Mouse (Mus musculus): ENCODE measurements around the gene Tasp1. TPM values are rescaled to one million over a fixed set of nuclear protein-coding genes. Genes with fewer than 3 reads are reported as not detected.
"Not testable (repeated sequence)": the region's sequence is repeated elsewhere in the genome, so short reads cannot be mapped to it uniquely, and the experiment has no call there.

The Tasp1 gene
- polyA plus RNA-seq, 1 experiment from 2014 or later = 13.9 TPM

GRCm38 (mm10) chr2:140042522-140043131 lies 24.0 kb downstream of the Tasp1 start:
- Histone ChIP-seq H3K4me2 (no peak overlapping the region), H3K27me3 (no peaks in the 10 kb centered on the region), H3K9me3 (replicated peaks) (no peaks in the 10 kb centered on the region), H3K4me3 (no peak overlapping the region), H3K9ac (no peak overlapping the region), H3K27ac (no peak overlapping the region), H3K4me1 (replicated peaks) (no peaks in the 10 kb centered on the region), H3K36me3 (peaks cover 12% of the 10 kb centered on the region; the same call in 1 of the 2 replicates)
- no peak for ATAC-seq (replicated peaks; ENCODE audit: insufficient number of reproducible peaks, insufficient read depth, low FRiP score, low read depth)
- 84% methylated on average over 2 of the region's 2 CpGs for WGBS

DNA sequence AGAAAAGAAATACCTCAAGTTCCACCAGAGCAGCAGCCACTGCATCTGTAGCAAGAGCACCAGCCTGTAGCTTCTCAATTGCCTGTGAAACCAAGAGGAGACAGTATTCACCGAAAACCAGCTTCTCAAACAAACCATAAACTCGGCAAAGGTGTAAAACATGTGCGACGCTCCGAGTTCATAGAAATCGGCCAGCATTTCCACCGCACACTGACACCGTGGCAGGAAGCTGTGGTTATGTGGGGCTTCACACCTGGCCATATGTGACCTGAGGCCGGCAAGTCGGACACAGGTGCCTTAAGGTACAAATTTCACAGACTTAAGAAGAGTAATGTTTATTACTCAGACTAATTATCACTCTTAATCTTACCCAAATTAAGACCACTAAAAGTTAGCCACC lies 24.5 kb downstream of the Tasp1 start:
- Histone ChIP-seq H3K9me3 (replicated peaks) (no peaks in the 10 kb centered on the region), H3K27me3 (no peaks in the 10 kb centered on the region)

GRCm38 (mm10) chr2:140037459-140037858 lies 29.1 kb downstream of the Tasp1 start:
- H3K4me3 ChIP-seq = no peak overlapping the region
- H3K9me3 ChIP-seq (replicated peaks) = no peaks in the 10 kb centered on the region
- no peaks in the 10 kb centered on the region for H3K27me3 ChIP-seq
- H3K27ac ChIP-seq = no peak overlapping the region
- no peak overlapping the region for H3K4me2 ChIP-seq
- H3K9ac ChIP-seq = no peak overlapping the region
- WGBS = 74% methylated on average over 2 of the region's 2 CpGs
- no peaks in the 10 kb centered on the region for H3K4me1 ChIP-seq (replicated peaks)
- H3K36me3 ChIP-seq = no peaks in the 10 kb centered on the region
- no peak for ATAC-seq (replicated peaks; ENCODE audit: insufficient number of reproducible peaks, insufficient read depth, low FRiP score, low read depth)

More for the DNA sequence above, 24.5 kb downstream of the Tasp1 start:
- WGBS = 92% methylated on average over 10 of the region's 10 CpGs
- Histone ChIP-seq H3K27ac (no peak overlapping the region), H3K4me1 (replicated peaks) (no peaks in the 10 kb centered on the region), H3K4me3 (no peak overlapping the region), H3K4me2 (no peak overlapping the region), H3K36me3 (peaks cover 6% of the 10 kb centered on the region; the same call in 1 of the 2 replicates), H3K9ac (no peak overlapping the region)
- no peak for ATAC-seq (replicated peaks; ENCODE audit: insufficient number of reproducible peaks, insufficient read depth, low FRiP score, low read depth)

DNA sequence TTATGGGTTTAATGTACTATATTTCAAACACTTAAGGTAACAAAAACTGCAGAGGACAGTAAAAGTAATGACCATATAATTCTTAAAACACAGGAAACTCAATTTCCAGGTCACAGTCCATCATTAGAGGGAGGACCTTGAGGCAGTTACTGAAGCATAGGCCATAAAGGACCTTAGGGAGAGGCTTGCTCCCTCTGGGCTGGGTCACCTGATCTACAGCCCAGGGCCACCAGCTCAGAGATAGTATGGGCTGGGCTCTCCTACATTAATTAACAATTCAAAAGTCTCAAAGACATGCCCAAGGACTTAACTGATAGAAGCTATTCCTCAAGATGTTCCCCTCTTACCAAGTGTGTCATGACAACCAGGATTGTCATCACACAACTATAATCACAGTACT lies 29.8 kb downstream of the Tasp1 start:
- no peaks in the 10 kb centered on the region for H3K4me1 ChIP-seq (replicated peaks)
- H3K36me3 ChIP-seq = no peaks in the 10 kb centered on the region
- no peaks in the 10 kb centered on the region for H3K27me3 ChIP-seq
- H3K9me3 ChIP-seq (replicated peaks) = no peaks in the 10 kb centered on the region
- ATAC-seq (replicated peaks; ENCODE audit: insufficient number of reproducible peaks, insufficient read depth, low FRiP score, low read depth) = no peak
- H3K4me3 ChIP-seq = no peak overlapping the region
- no peak overlapping the region for H3K4me2 ChIP-seq
- no peak overlapping the region for H3K9ac ChIP-seq
- H3K27ac ChIP-seq = no peak overlapping the region

GRCm38 (mm10) chr2:140024937-140025336 lies 41.7 kb downstream of the Tasp1 start:
- H3K36me3 ChIP-seq = no peaks in the 10 kb centered on the region
- no peaks in the 10 kb centered on the region for H3K9me3 ChIP-seq (replicated peaks)
- H3K4me2 ChIP-seq = no peak overlapping the region
- no peaks in the 10 kb centered on the region for H3K4me1 ChIP-seq (replicated peaks)
- no peak overlapping the region for H3K9ac ChIP-seq
- ATAC-seq (replicated peaks; ENCODE audit: insufficient number of reproducible peaks, insufficient read depth, low FRiP score, low read depth) = no peak; the same call in 1 of the 2 replicates
- 65% methylated on average over 4 of the region's 4 CpGs for WGBS
- H3K27ac ChIP-seq = no peak overlapping the region
- no peak overlapping the region for H3K4me3 ChIP-seq
- H3K27me3 ChIP-seq = no peaks in the 10 kb centered on the region

- H3K4me3 ChIP-seq = no peak overlapping the region
- no peaks in the 10 kb centered on the region for H3K27me3 ChIP-seq
- ATAC-seq (replicated peaks; ENCODE audit: insufficient number of reproducible peaks, insufficient read depth, low FRiP score, low read depth) = no peak
- H3K36me3 ChIP-seq = no peaks in the 10 kb centered on the region
- H3K9me3 ChIP-seq (replicated peaks) = no peaks in the 10 kb centered on the region
- H3K27ac ChIP-seq = no peak overlapping the region
- peaks cover 7% of the 10 kb centered on the region; the same call in 1 of the 2 replicates for H3K4me1 ChIP-seq (replicated peaks)
- 84% methylated on average over 3 of the region's 3 CpGs for WGBS
- H3K4me2 ChIP-seq = no peak overlapping the region
- no peak overlapping the region for H3K9ac ChIP-seq
Measured at GRCm38 (mm10) chr2:140007406-140007805, 59.2 kb downstream of the Tasp1 start.

DNA sequence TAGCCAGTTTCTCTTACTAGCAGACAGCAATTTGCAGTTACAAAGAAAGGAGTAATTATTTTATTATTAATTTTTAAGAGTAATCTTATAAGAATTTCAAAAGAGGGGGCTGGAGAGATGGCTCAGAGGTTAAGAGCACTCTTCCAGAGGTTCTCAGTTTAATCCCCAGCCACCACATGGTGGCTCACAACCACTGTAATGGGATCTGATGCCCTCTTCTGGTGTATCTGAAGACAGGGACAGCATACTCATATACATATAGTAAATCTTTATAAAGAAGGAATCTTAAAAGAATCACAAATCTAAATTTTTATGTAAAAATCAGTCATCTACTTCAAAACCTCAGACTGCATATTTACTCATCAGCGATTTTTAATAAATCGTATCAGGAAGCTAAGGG lies 68.4 kb downstream of the Tasp1 start:
- 91% methylated on average over 2 of the region's 2 CpGs for WGBS
- H3K4me1 ChIP-seq (replicated peaks) = no peaks in the 10 kb centered on the region
- H3K36me3 ChIP-seq = no peaks in the 10 kb centered on the region
- no peak overlapping the region for H3K4me2 ChIP-seq
- no peak overlapping the region for H3K4me3 ChIP-seq
- no peak for ATAC-seq (replicated peaks; ENCODE audit: insufficient number of reproducible peaks, insufficient read depth, low FRiP score, low read depth)
- no peaks in the 10 kb centered on the region for H3K9me3 ChIP-seq (replicated peaks)
- no peak overlapping the region for H3K27ac ChIP-seq
- H3K27me3 ChIP-seq = no peaks in the 10 kb centered on the region
- no peak overlapping the region for H3K9ac ChIP-seq

- not testable (repeated sequence) for H3K27me3 ChIP-seq; H3K36me3 ChIP-seq; H3K4me2 ChIP-seq; H3K9ac ChIP-seq; ATAC-seq (replicated peaks; ENCODE audit: insufficient number of reproducible peaks, insufficient read depth, low FRiP score, low read depth); H3K9me3 ChIP-seq (replicated peaks); H3K27ac ChIP-seq; H3K4me1 ChIP-seq (replicated peaks); H3K4me3 ChIP-seq
- WGBS = 94% methylated on average over 1 of the region's 1 CpGs
Measured at GRCm38 (mm10) chr2:139989907-139990306, 76.7 kb downstream of the Tasp1 start.

- Histone ChIP-seq H3K4me3 (no peak overlapping the region), H3K27me3 (no peaks in the 10 kb centered on the region), H3K36me3 (no peaks in the 10 kb centered on the region), H3K9me3 (replicated peaks) (no peaks in the 10 kb centered on the region), H3K27ac (no peak overlapping the region), H3K4me1 (replicated peaks) (no peaks in the 10 kb centered on the region), H3K9ac (no peak overlapping the region), H3K4me2 (no peak overlapping the region)
- no peak for ATAC-seq (replicated peaks; ENCODE audit: insufficient number of reproducible peaks, insufficient read depth, low FRiP score, low read depth)
- WGBS = 68% methylated on average over 2 of the region's 2 CpGs
Measured at GRCm38 (mm10) chr2:139967451-139967850, 99.2 kb downstream of the Tasp1 start.

GRCm38 (mm10) chr2:139966288-139966687 lies 100.3 kb downstream of the Tasp1 start:
- Histone ChIP-seq H3K27me3 (no peaks in the 10 kb centered on the region), H3K4me2 (no peak overlapping the region), H3K4me3 (no peak overlapping the region), H3K9me3 (replicated peaks) (no peaks in the 10 kb centered on the region), H3K9ac (no peak overlapping the region), H3K27ac (no peak overlapping the region), H3K4me1 (replicated peaks) (no peaks in the 10 kb centered on the region), H3K36me3 (no peaks in the 10 kb centered on the region)
- no peak for ATAC-seq (replicated peaks; ENCODE audit: insufficient number of reproducible peaks, insufficient read depth, low FRiP score, low read depth)
- WGBS = 63% methylated on average over 3 of the region's 3 CpGs

DNA sequence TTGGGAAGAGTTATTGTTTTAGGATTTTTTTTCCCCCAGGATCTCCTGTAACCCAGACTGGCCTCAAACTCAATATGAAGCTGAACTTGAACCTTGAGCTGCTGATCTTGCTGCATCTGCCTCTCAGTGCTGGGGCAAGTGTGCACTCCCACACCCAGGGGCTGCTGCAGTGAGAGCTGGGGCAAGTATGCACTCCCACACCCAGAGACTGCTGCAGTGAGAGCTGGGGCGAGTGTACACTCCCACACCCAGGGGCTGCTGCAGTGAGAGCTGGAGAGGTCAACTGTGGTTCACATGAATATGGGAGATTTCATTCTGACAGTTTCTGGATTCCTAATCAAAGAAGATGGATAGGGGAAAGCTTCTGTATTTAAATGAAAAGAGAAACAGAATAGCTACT lies 117.8 kb downstream of the Tasp1 start:
- Histone ChIP-seq H3K36me3 (no peaks in the 10 kb centered on the region), H3K9me3 (replicated peaks) (no peaks in the 10 kb centered on the region), H3K4me2 (no peak overlapping the region), H3K4me3 (no peak overlapping the region), H3K27me3 (no peaks in the 10 kb centered on the region), H3K9ac (no peak overlapping the region), H3K4me1 (replicated peaks) (no peaks in the 10 kb centered on the region), H3K27ac (no peak overlapping the region)
- WGBS = 49% methylated on average over 1 of the region's 1 CpGs
- no peak for ATAC-seq (replicated peaks; ENCODE audit: insufficient number of reproducible peaks, insufficient read depth, low FRiP score, low read depth)

GRCm38 (mm10) chr2:139937581-139937980 lies 129.0 kb downstream of the Tasp1 start:
- H3K9ac ChIP-seq = no peak overlapping the region
- no peaks in the 10 kb centered on the region for H3K9me3 ChIP-seq (replicated peaks)
- no peaks in the 10 kb centered on the region for H3K27me3 ChIP-seq
- no peak overlapping the region for H3K4me3 ChIP-seq
- H3K4me2 ChIP-seq = no peak overlapping the region
- ATAC-seq (replicated peaks; ENCODE audit: insufficient number of reproducible peaks, insufficient read depth, low FRiP score, low read depth) = no peak
- H3K4me1 ChIP-seq (replicated peaks) = no peaks in the 10 kb centered on the region
- 72% methylated on average over 2 of the region's 2 CpGs for WGBS
- peaks cover 5% of the 10 kb centered on the region; the same call in 1 of the 2 replicates for H3K36me3 ChIP-seq
- no peak overlapping the region for H3K27ac ChIP-seq

Measured in heart, embryonic 15.5 days (tissue).